Mouse (Mus musculus): Measurements from ENCODE around the gene Cd3eap.

The Cd3eap gene

DNA sequence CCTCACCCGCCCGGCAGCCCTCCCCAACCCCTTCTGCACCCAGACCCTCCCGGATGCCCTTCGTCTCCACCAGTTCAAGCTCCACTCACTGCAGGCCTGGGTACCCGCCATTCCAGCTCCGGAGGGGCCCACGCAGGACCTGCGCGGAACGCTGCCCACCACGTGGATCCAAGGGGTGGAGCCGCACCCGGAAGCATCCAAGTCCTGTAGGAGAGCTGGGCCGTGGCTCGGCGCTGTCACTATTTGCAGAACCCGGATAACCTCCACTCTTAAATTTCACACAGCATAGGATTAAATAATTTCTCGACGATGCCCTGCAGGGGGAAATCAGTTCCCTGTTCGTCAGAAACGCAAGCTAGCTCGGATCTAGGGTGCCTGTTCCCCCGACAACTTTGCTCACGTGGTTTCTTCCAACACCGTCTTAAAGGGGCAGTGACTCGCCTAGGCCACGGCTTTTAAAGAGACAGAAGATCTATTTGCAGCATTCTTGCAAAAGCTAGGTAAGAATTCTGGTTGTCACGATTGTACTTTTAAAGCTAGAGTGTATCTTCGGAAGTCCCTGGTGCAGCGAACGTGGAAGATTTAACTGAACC lies at the start of gene Cd3eap, which contains the start of gene Ppp1r13l:
Cd3eap (minus strand) TSS at position 185 of the 593 bp plus-strand sequence.
Ppp1r13l (plus strand) TSS at position 451 of the 593 bp plus-strand sequence.
- peak; percentile 97 for DNase-seq (ENCODE audit: low read depth, low spot score)

GRCm38 (mm10) chr7:19405417-19405816 lies 46.1 kb upstream of the Cd3eap start:
- DNase-seq (ENCODE audit: low read depth, low spot score) = peak; percentile 84

GRCm38 (mm10) chr7:19404476-19404875 lies 45.2 kb upstream of the Cd3eap start, which contains the start of gene Ckm:
Gene Ckm (plus strand): TSS chr7:19404776.
- no peak for DNase-seq (ENCODE audit: low read depth, low spot score)

- DNase-seq (ENCODE audit: low read depth, low spot score) = peak; percentile 92
Measured at GRCm38 (mm10) chr7:19403731-19404296, 44.5 kb upstream of the Cd3eap start, which contains the start of gene Klc3. Gene Klc3 (minus strand): TSS chr7:19404104.

GRCm38 (mm10) chr7:19402535-19403112 lies 43.3 kb upstream of the Cd3eap start:
- DNase-seq (ENCODE audit: low read depth, low spot score) = no peak

DNA sequence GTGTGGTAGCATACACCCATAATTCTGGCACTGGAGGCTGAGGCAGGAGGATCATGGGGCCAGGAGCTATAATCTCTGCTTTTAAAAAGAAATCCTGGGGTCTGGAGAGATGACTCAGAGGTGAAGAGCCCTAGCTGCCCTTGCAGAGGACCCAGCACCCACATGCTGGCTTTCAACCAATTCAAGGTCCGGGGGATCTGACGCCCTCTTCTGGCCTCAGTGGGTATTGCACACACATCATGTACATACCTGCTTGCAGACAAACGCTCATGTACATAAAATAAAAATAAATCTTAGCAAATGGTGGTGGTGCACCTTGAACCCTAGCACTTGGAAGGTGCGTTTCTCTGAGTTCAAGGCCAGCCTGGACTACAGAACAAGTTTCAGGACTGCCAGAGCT lies 41.7 kb upstream of the Cd3eap start:
- no peak for DNase-seq (ENCODE audit: low read depth, low spot score)

- DNase-seq (ENCODE audit: low read depth, low spot score) = peak; percentile 62
Measured at GRCm38 (mm10) chr7:19399496-19400280, 40.4 kb upstream of the Cd3eap start.

- DNase-seq (ENCODE audit: low read depth, low spot score) = no peak
Measured at GRCm38 (mm10) chr7:19394484-19394883, 35.2 kb upstream of the Cd3eap start.

- DNase-seq (ENCODE audit: low read depth, low spot score) = no peak
Measured at GRCm38 (mm10) chr7:19388699-19389413, 29.6 kb upstream of the Cd3eap start.

DNA sequence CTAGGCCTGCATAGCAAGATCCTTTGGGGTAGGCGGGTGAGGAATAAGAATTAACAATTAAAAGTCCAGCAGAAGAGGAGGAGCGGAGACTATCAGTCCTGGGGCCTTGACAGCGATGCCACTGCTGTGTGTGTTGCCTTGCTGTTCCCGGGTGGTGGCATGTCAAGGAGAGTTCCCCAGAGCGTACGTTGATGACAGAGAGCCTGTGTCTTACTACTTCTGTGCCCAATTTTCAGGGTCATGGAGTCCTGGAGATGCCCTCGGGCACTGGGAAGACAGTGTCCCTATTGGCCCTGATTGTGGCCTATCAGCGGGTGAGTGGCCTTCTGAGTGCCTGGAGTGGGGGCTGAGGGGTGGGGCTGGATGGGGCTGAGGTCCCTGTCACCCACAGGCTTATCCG lies 24.4 kb upstream of the Cd3eap start:
- DNase-seq (ENCODE audit: low read depth, low spot score) = no peak

DNA sequence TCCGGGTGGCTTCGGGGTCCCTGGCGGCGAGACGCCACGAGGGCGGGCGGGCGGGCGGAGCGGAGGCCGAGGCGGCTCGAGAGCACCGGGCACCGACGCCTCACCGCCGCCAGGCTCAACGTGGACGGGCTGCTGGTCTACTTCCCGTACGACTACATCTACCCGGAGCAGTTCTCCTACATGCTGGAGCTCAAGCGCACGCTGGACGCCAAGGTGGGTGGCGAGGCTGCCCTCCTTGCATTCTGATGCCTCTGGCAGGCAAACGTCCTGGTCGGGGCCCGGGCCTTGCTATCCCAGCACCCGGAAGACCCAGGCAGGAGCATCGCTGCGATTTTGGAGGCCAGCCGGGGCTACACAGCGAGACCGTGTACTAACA lies 22.9 kb upstream of the Cd3eap start:
- no peak for DNase-seq (ENCODE audit: low read depth, low spot score)

- DNase-seq (ENCODE audit: low read depth, low spot score) = peak; percentile 99
Measured at GRCm38 (mm10) chr7:19381377-19382165, 22.3 kb upstream of the Cd3eap start, which contains the start of gene Ercc2. Gene Ercc2 (plus strand): TSS chr7:19382010.

- no peak for DNase-seq (ENCODE audit: low read depth, low spot score)
Measured at GRCm38 (mm10) chr7:19378049-19378448, 18.8 kb upstream of the Cd3eap start.

GRCm38 (mm10) chr7:19376019-19376418 lies 16.7 kb upstream of the Cd3eap start:
- DNase-seq (ENCODE audit: low read depth, low spot score) = no peak

DNA sequence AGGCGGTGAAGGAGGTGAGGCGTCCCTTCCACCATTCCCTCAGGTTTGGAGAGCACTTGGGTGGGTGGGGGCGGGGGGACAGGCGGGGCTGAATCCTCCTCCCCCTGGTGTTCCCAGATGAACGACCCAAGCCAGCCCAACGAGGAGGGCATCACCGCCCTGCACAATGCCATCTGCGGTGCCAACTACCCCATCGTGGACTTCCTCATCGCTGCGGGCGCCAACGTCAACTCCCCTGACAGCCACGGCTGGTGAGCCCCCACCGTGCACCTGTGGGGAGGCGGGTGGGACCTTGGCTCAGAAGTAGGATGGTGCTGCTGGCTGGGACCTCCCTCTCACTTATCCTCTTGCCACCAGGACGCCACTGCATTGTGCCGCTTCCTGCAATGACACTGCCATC lies 16.1 kb upstream of the Cd3eap start:
- DNase-seq (ENCODE audit: low read depth, low spot score) = no peak

DNA sequence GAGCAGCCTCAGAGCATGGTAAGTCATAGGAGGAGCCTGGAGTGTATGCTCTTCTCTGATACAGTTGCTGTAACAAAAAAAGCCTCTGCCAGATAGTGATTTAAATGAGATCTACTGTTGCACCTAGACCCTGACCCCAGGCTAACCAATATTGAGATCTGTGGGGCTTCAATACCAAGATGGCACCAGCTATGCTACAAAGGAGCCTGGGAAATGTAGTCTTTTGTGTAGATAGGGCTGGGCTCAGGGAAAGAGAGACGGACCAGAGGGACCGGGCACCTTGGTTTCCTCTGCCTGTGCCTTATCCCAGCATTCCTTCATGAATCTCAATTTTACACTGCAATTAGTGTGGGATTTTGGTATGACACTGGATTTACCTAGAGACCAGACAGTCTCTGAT lies 14.1 kb upstream of the Cd3eap start:
- no peak for DNase-seq (ENCODE audit: low read depth, low spot score)

- peak; percentile 57 for DNase-seq (ENCODE audit: low read depth, low spot score)
Measured at GRCm38 (mm10) chr7:19369823-19370425, 10.6 kb upstream of the Cd3eap start.

GRCm38 (mm10) chr7:19368380-19368779 lies 9.1 kb upstream of the Cd3eap start:
- DNase-seq (ENCODE audit: low read depth, low spot score) = no peak

- DNase-seq (ENCODE audit: low read depth, low spot score) = no peak
Measured at GRCm38 (mm10) chr7:19365376-19365775, 6.1 kb upstream of the Cd3eap start.

DNA sequence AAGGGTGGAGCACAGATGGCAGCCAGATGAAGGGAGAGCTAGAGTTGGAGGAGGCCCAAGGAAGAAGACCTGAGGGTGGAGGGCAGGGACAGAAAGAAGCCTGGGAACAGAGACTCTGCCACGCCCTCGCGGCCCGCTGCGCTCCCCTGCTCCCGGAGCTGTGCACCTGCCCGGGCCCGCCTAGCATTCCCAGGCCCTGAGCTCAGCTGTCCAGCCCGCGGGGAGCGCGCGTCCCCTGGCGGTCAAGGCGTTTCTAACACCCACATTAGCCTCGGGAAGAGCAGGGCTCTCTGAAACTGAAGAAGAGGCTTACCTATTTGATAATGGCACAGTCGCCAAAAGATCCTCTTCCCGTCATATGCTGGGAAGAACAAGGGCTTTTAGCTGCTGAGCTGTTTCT lies 4.6 kb upstream of the Cd3eap start:
- peak; percentile 75 for DNase-seq (ENCODE audit: low read depth, low spot score)

Data from A20 (cell line).